Mouse (Mus musculus) T-helper 1 cell (primary cell): ENCODE data around the gene Nkx2-3.

ENCODE experiments used
- in situ Hi-C: fragments of 300-600 bp; cut with MboI, MseI; formaldehyde crosslinking; loops from one replicate; pipeline ENCODE4 v1.15.1; 2025; ENCODE audit warnings: high pct_unique_total_duplicates

The Nkx2-3 gene

DNA sequence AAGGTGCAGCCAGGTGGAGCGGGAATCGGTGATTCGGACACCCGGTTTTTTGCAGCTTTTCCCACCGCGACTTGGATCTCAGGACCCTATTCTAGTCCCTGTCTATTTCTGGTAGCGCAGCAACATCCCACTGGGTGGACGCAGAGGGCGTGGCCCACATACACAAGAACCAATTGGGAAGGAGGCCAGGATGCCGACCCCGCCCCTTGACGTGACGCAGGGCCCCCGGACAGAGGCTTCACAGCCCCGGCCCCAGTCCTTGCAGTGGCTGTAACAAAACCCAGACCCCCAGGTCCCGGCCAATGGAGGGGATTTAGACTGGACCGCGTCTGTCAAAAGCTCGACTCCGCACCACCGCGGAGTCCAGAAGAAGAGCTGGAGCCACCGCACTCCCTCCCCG is at the start of gene Nkx2-3:
Nkx2-3 (plus strand) TSS at position 275 of the 400 bp plus-strand sequence.
- in situ Hi-C loops, result no loop called here

- in situ Hi-C loops, result no loop called here
Observed at GRCm38 (mm10) chr19:43563166-43563565, 49.0 kb upstream of the Nkx2-3 start.

DNA sequence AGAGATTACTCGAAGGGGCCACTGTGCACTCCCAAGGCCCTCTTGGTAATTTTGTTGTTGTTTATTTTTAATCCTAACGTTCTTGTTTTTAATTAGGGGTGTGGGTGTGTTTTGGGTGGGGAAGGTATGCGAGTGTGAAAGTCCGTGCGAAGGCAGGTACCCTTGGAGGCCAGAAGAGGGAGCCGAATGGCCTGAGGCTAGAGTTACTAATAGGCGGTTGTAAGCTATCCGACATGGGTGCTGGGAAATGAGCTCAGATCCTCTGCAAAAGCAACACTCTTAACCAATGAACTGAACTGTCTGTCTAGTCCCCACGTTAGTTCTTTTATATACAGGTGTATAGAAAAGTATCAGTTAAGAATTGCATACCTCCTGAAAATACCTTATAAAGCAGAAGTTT is 43.8 kb upstream of the Nkx2-3 start:
- in situ Hi-C loops, result loop anchor here (5.0 kb wide), 1 partner anchor 94 kb away; no protein-coding TSS in a partner anchor

- in situ Hi-C loops, result loop anchor here (5.0 kb wide), 1 partner anchor 93 kb away; no protein-coding TSS in a partner anchor
Observed at GRCm38 (mm10) chr19:43569133-43569532, 43.0 kb upstream of the Nkx2-3 start.

DNA sequence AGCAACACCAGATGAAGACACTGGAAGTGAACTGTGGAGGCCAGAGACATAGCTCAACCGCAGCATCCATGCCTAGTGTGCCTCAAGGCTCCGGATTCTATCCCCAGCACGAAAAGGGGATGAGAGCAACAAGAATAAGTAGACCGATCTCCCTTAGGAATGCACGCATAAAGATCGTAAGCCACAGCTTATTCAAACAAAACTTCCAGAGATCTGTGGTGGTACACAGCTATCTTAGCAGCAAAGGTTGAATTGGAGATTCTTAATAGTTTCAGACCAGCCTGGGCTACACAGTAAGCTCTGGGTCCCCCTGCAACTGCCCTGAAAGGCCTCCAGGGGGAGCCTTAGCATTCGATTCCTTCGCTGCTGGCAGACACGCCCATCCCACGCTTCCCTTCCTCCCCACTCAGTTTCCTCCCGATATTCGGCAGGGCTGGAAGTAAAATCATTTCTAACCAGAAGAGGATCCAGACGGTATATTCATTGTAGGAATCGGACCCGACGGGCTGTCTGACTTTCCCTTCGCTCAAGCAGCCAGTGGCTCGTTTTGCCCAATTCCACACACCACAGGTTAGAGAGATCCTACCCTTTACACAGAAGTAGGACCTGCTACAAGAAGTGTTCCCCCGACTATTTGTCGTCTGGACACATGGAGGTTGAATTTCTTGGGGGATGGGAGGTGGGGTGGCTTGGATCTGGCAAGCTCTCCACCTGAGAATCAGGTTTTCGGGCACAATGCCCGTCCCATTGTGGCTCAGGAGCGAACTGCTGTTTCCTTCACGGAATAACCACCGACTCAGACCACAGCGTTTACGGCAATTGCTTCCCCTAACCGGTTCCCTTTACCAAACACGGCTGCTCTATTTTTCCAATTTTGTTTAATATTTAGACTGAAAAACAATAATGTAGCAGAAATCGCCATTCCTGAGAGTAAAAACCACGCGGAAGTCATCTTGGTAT is 41.0 kb upstream of the Nkx2-3 start:
- in situ Hi-C loops, result no loop called here

- in situ Hi-C loops, result no loop called here
Observed at GRCm38 (mm10) chr19:43579081-43579796, 32.9 kb upstream of the Nkx2-3 start.

DNA sequence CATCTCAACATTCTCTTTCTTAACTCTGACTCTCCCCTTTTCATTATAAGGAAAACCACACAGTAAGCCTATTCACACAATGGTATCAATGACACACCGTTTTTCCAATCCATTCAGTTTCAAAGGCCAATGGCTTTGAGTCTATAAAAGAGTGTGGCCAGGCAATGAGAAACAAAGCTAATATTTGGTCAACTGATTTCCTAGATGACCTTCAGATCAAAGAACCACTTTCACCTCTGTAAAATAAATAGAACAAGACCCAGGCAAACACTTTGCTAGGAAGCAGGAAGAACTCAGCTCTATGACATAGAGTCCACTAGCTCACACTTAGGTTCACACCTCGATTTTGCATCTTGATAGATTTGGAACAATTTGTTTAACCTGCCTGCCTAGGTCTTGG is 30.9 kb upstream of the Nkx2-3 start:
- in situ Hi-C loops, result no loop called here

DNA sequence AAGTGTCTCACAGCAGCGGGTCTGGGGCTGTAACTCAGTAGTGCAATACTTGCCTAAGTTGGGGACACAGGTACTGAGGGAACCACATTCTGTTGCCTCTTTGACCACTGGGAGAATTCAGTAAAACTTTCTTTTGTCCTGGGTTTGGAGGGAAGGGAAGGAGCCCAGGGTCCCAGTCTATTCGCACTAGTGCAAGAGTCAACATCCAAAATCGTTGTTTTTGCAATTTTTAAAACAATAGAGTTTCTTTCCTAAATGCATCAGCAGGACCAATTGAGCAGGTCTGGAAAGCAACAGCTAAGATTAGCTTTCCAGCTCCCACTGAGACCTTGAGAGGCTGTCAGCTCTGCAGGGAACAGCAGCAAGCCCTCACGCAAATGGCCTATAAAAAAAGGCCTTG is 28.9 kb upstream of the Nkx2-3 start:
- in situ Hi-C loops, result no loop called here

GRCm38 (mm10) chr19:43583595-43583994 is 28.5 kb upstream of the Nkx2-3 start:
- in situ Hi-C loops, result no loop called here

DNA sequence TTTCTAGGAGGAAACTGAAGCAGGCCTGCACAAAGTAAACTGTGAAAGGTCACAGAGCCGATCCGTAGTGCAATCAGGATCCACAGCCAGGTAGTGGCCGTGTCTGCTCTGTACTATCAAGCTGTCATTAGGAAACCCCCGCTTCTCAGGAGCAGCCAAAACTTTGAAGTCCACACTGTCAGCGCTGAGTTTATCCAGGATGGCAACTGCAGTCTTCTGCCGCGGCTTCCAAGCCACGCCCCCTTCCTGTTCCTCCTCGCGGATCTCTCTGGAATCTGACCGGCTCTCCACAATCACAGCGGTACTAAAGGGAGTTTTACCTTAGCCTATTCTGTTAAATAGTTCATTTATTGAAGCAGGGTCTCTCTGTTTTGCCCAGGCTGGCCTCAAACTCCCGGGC is 27.3 kb upstream of the Nkx2-3 start:
- in situ Hi-C loops, result no loop called here

DNA sequence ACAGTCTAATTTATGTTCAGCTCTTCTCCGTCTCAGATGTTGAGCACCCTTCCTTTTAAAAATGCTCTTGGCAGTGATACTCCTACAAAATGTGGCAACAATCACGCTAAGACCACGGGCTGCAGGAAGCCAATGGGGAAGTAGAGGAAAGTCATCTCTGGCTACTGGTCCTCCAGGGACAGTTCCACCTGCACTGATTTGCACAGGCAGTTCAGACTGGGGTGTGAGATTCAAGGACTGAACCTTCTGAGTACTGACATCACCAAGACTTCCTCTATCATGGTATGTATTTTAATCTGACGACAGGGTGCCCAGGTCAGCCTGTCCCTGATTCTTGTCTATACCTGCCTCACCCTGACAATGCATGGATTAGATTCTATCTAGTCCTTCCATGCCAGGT is 20.1 kb upstream of the Nkx2-3 start:
- in situ Hi-C loops, result no loop called here

DNA sequence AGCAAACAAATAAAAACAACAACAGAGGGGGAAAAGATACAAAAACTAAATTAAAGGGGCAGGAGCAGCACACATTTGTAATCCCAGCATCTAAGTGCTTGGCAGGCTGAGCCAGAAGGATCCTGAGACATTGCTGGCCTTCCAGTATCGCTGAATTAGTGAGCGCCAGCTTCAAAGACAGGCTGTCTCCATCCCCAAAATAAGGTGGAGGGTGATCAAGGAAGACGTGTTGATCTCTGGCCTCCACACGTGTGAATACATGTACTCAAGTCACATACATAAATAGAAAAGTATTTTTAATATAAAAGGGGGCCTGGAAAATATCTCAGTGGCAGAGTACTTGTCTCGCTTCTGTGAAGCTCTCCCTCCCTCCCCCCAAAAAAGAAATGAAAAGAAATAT is 15.1 kb upstream of the Nkx2-3 start:
- in situ Hi-C loops, result no loop called here

- in situ Hi-C loops, result no loop called here
Observed at GRCm38 (mm10) chr19:43598741-43599660, 13.1 kb upstream of the Nkx2-3 start.

GRCm38 (mm10) chr19:43599776-43600544 is 12.2 kb upstream of the Nkx2-3 start:
- in situ Hi-C loops, result loop anchor here (10.0 kb wide), 1 partner anchor 1285 kb away; no protein-coding TSS in a partner anchor

- in situ Hi-C loops, result loop anchor here (10.0 kb wide), 1 partner anchor 1284 kb away; no protein-coding TSS in a partner anchor
Observed at GRCm38 (mm10) chr19:43600545-43601331, 11.4 kb upstream of the Nkx2-3 start.

- in situ Hi-C loops, result loop anchor here (10.0 kb wide), 1 partner anchor 1283 kb away; no protein-coding TSS in a partner anchor
Observed at GRCm38 (mm10) chr19:43601440-43601839, 10.7 kb upstream of the Nkx2-3 start.

GRCm38 (mm10) chr19:43601996-43602590 is 10.0 kb upstream of the Nkx2-3 start:
- in situ Hi-C loops, result loop anchor here (10.0 kb wide), 1 partner anchor 1283 kb away; no protein-coding TSS in a partner anchor

- in situ Hi-C loops, result loop anchor here (10.0 kb wide), 1 partner anchor 1281 kb away; no protein-coding TSS in a partner anchor
Observed at GRCm38 (mm10) chr19:43603521-43603920, 8.6 kb upstream of the Nkx2-3 start.
